Mouse (Mus musculus) left cerebral cortex, postnatal 14 days (tissue): ENCODE results near the gene Slc30a9. TPM values are rescaled to one million over a fixed set of nuclear protein-coding genes. Genes with fewer than 3 reads are reported as not detected.

Source experiments
- DNase-seq, 2 experiments: peaks; one replicate each; pipeline ENCODE4 v3.0.0; 2021 to 2022; ENCODE audit warnings: low spot score in 2 of 2, mixed read lengths in 1 of 2
- intact Hi-C: fragments of 180-260 bp; cut with DNase I; formaldehyde crosslinking; loops from one replicate; pipeline ENCODE4 v1.15.1; 2025
- total RNA-seq, 2 experiments: library from RNA; stranded (reverse); gene quantifications; 2 replicates each; pipeline ENCODE4 v1.2.3; 2021

The Slc30a9 gene
- total RNA-seq, 2 experiments from 2014 or later = 191 to 200 TPM

GRCm38 (mm10) chr5:67307659-67308222, 986 bp downstream of the Slc30a9 start:
- intact Hi-C loops = no loop called here
- no peak for DNase-seq

- intact Hi-C loops = no loop called here
- no peak for DNase-seq
Observed at GRCm38 (mm10) chr5:67311811-67312521, 5.2 kb downstream of the Slc30a9 start.

- intact Hi-C loops = no loop called here
- no peak for DNase-seq
Observed at GRCm38 (mm10) chr5:67312522-67312851, 5.7 kb downstream of the Slc30a9 start.

GRCm38 (mm10) chr5:67321656-67322268, 15.0 kb downstream of the Slc30a9 start:
- intact Hi-C loops = no loop called here
- DNase-seq = no peak

- no peak for DNase-seq
- intact Hi-C loops = no loop called here
Observed at GRCm38 (mm10) chr5:67324032-67324431, 17.3 kb downstream of the Slc30a9 start.

- DNase-seq = no peak
Observed at GRCm38 (mm10) chr5:67340811-67341210, 34.1 kb downstream of the Slc30a9 start.

GRCm38 (mm10) chr5:67347060-67347459, 40.3 kb downstream of the Slc30a9 start:
- DNase-seq = no peak
- intact Hi-C loops = no loop called here

More at GRCm38 (mm10) chr5:67340811-67341210, 34.1 kb downstream of the Slc30a9 start:
- intact Hi-C loops = no loop called here

- intact Hi-C loops = no loop called here
- peak; percentile 3 to 21 for DNase-seq
Observed at GRCm38 (mm10) chr5:67348949-67349348, 42.2 kb downstream of the Slc30a9 start.

GRCm38 (mm10) chr5:67362316-67362715, 55.6 kb downstream of the Slc30a9 start:
- intact Hi-C loops = no loop called here

GRCm38 (mm10) chr5:67362931-67363330, 56.2 kb downstream of the Slc30a9 start:
- DNase-seq = no peak
- intact Hi-C loops = no loop called here

More at GRCm38 (mm10) chr5:67362316-67362715, 55.6 kb downstream of the Slc30a9 start:
- no peak for DNase-seq

GRCm38 (mm10) chr5:67377044-67377621, 70.4 kb downstream of the Slc30a9 start:
- intact Hi-C loops = no loop called here
- DNase-seq = no peak

GRCm38 (mm10) chr5:67381690-67382089, 74.9 kb downstream of the Slc30a9 start:
- DNase-seq = no peak
- intact Hi-C loops = no loop called here

- intact Hi-C loops = no loop called here
Observed at GRCm38 (mm10) chr5:67382556-67382955, 75.8 kb downstream of the Slc30a9 start.

GRCm38 (mm10) chr5:67393951-67394350, 87.2 kb downstream of the Slc30a9 start:
- intact Hi-C loops = no loop called here

More at GRCm38 (mm10) chr5:67382556-67382955, 75.8 kb downstream of the Slc30a9 start:
- no peak for DNase-seq

GRCm38 (mm10) chr5:67395211-67395851, 88.6 kb downstream of the Slc30a9 start:
- no peak for DNase-seq
- intact Hi-C loops = no loop called here

More at GRCm38 (mm10) chr5:67393951-67394350, 87.2 kb downstream of the Slc30a9 start:
- peak; percentile 15 to 31 for DNase-seq

GRCm38 (mm10) chr5:67397186-67397585, 90.4 kb downstream of the Slc30a9 start:
- intact Hi-C loops = no loop called here
- no peak for DNase-seq

GRCm38 (mm10) chr5:67399876-67400607, 93.3 kb downstream of the Slc30a9 start:
- intact Hi-C loops = no loop called here
- no peak for DNase-seq

- intact Hi-C loops = no loop called here
- no peak for DNase-seq
Observed at GRCm38 (mm10) chr5:67400608-67401480, 94.1 kb downstream of the Slc30a9 start.
